Mouse (Mus musculus) hindlimb bud, embryonic 11.5 days (tissue): ENCODE data around the gene Serpinb6d.

Experiments used
- DNase-seq: peaks from one replicate; pipeline ENCODE4 v3.0.0-alpha.2; 2012; ENCODE audit warnings: low read depth, low spot score; ENCODE audit errors: extremely low spot score

The Serpinb6d gene

DNA sequence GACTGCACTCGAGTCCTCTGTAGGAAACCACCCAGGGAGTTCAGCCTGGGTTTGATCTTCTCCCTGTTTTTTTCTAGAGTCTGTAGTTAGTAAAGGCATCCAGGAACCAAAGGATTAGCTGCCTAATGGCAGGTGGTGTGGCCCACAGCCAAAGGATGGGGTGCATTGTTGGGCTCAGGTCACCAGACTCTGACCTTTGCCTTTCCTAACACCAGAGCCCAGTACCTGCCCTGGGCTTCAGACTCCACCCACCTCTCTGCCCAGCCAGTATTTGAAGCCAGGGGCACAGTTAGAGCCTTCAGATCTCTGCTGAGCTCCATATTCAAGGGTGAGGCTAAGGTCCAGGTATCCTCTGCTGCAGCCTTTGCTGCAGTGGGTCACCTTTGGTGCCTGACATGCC lies at the start of gene Serpinb6d:
Gene Serpinb6d, plus strand, starts transcription at position 301 of the 400 bp plus-strand sequence.
- no peak for DNase-seq

- no peak for DNase-seq
These were observed 38.3 kb upstream of the Serpinb6d start for GRCm38 (mm10) chr13:33622921-33623320.

DNA sequence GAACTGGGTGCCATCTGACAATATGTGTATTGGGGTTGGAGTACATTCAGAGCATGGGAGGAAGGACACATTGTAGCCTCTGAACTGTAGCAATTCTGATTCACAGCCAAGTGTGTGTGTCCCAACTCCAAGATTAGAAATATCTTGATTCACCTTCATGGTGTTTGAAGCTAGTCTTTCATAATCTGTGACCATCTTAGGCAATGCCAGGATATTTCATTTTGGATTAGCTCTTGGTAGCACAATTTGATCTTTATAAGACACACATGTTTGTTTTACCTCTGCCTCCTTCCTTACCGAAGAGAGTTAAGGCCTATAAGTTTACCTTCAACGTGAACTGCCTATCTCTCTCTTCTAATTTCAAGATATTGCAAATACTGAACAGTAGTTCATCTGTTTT lies 18.7 kb upstream of the Serpinb6d start:
- DNase-seq: no peak

DNA sequence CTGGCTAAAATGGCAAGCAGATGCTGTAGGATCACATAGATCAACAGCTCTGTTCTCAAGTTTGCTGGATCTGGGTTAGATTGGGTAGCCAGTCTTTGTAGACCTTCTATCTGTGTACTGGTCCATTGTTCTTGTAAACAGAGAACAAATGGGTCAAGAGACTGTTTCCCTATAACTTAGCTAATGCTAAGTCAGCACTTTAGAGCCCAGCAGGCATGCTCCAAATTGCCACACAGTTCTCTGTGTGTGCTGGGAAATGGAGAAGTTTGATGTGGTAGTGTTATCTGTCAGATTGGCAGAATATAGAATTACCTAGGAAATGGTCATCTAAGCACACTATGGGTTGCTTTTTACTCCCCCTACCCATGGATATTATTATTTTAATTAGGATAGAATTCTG lies 1.3 kb downstream of the Serpinb6d start:
- no peak for DNase-seq

- no peak for DNase-seq
These were observed 59.1 kb downstream of the Serpinb6d start for GRCm38 (mm10) chr13:33720296-33720695.
